Mouse (Mus musculus) frontal cortex, adult 2 months (tissue): Measurements from ENCODE around the gene Olfm4. TPM values are rescaled to one million over a fixed set of nuclear protein-coding genes. Genes with fewer than 3 reads are reported as not detected.

Experiments used
- DNase-seq, 2 experiments: peaks; one replicate each; pipeline ENCODE4 v3.0.0; 2022; ENCODE audit warnings: low spot score in 1 of 2; ENCODE audit errors: extremely low spot score in 1 of 2
- polyA plus RNA-seq: library from polyadenylated mRNA; depleted of rRNA; stranded (reverse); fragments of >200 nt; gene quantifications from 2 replicates; pipeline ENCODE4 v1.2.3, GENCODE M21; 2012; rRNA removed

The Olfm4 gene
- polyA plus RNA-seq, 1 experiment = 1.6 TPM

GRCm38 (mm10) chr14:80016112-80016511, 32.2 kb downstream of the Olfm4 start:
- no peak for DNase-seq

- DNase-seq = no peak
These were observed 42.2 kb downstream of the Olfm4 start for GRCm38 (mm10) chr14:80026078-80026477.

GRCm38 (mm10) chr14:80029297-80030001, 45.6 kb downstream of the Olfm4 start:
- DNase-seq = peak in 1 of 2 experiments; percentile 63

- no peak for DNase-seq
These were observed 55.9 kb downstream of the Olfm4 start for GRCm38 (mm10) chr14:80039645-80040272.

DNA sequence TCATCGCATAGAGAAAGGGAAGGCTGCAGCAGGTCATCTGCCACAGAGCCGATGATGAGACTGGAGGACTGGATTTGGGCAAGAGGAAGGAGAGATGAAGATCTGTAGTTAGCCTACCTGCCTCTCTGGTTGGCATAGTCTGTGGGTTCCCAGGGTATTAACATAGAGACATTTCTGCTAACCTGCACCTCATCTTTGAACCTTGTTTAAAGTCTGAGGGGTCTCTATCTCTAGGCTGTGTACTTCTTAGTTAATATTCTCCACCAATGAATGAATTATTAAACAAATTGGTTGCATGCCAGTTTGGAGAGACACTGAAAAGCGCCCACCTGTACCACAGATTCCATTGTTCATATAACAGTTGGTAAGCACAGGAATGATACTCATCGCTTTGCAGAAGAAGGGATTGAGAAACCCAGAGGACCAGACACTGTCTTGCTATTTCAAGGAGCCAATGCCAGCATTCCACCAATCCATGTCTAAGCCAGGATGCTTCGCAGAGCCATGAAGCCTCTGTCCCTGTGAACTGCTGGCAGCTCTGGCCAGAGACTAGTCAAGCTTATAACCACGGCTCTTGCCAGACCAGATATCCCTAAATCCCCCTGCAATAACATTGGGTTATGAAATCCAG, 62.3 kb downstream of the Olfm4 start:
- no peak for DNase-seq

DNA sequence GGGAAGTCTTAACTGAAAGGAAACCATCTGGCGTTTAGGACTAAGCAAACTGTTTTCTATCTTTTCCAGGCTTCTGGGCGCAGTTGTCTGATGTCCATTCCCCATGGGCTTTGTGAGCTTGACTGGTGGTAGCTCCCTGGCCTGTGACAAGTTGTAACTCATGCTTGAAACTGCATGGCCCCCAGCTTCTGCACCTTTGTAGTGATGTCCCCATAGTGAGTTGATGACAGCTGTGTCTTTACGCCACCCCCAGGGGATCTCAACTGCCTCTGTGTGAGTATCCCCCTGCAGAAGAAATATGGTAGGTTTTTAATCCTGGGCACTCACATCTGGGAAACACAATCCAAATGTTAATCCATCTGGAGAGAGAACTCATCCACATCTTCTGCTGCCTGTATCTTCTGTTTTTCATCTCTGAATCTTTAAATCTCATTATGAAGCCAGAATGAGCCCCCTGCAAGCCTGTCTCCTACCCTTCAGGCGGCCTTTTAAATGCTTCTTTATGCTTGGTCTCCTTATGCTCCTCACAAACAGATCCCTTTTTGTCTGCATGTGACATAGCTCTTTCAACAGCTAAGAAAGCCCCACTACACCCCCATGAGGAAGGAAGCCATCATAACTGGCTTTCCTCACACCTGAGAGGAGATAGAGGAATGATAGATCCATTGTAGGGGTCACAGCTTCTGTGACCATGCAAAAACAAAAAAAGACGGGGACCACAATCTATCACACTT, 63.7 kb downstream of the Olfm4 start:
- no peak for DNase-seq

- DNase-seq = no peak
These were observed 71.8 kb downstream of the Olfm4 start for GRCm38 (mm10) chr14:80055725-80056124.

GRCm38 (mm10) chr14:80061686-80062085, 77.8 kb downstream of the Olfm4 start:
- DNase-seq = no peak

GRCm38 (mm10) chr14:80062896-80063295, 79.0 kb downstream of the Olfm4 start:
- DNase-seq = no peak

DNA sequence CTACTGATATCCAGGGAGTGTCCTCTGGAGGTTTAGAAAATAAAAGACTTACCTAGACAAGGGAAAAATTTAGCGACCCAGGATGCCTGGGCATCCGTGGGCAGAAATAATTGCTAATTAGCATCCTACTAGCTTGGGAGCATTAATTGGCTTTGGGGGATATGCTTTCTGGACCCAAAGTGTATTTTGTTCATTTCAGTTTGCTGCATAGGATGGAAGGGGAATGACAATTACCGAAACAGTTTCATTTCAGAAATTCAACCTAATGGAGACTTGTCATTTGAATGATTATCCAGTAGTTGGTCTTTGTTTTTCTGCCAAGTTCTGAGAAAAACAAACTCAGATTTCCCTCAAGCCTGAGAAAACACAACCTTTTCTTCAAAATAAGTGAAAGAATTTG, 86.7 kb downstream of the Olfm4 start:
- no peak for DNase-seq

Other genes starting within 250 kb of the Olfm4 start
- gene Pcdh8, start 212.8 kb upstream of the Olfm4 start, polyA plus RNA-seq = 26.4 and 26.9 TPM in 2 replicates